Mouse (Mus musculus) kidney, adult 2 months (tissue): ENCODE results near the gene Cpm.

Experiments used
- CTCF ChIP-seq: fragments of 200-500 bp; conservative IDR thresholded peaks from 2 replicates; pipeline ENCODE4 v1.5.1; 2011; ENCODE audit warnings: low read depth, mild to moderate bottlenecking, control low read depth, low read length, moderate library complexity, mixed read lengths; ENCODE audit not compliant: insufficient read depth, insufficient read length
- POLR2A ChIP-seq: fragments of 200-500 bp; IDR thresholded peaks from one replicate; pipeline ENCODE4 v1.6.1; 2011; ENCODE audit warnings: low read depth, low read length, control low read depth

- TF ChIP-seq CTCF (no peak), POLR2A (no peak)
Measured at GRCm38 (mm10) chr10:117598266-117598950, 30.9 kb upstream of the Cpm start.
